In the genomic region with DNA sequence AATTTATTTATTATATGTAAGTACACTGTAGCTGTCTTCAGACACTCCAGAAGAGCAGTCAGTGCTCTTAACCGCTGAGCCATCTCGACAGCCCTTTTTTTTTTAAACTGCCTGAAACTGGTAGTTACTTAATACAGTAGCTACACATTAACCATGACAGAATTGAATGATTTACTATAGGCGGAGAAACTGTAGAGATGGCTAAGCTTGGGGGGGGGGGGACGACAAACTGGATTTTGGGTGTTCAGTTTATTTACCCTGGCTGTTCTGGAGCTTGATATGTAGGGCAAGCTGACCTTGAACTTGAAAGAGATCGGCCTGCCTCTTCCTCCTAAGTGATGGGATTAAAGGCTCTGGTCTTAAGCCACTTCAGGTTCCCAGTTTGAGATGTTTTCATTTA, we compare ENCODE assay signal across 25 mouse cellular contexts. TPM values are rescaled to one million over a fixed set of nuclear protein-coding genes. Genes with fewer than 3 reads are reported as not detected.
"Had no signal": no experiment of that assay in that cellular context is flagged by ENCODE, and none has a peak within 500 bp of the region (broad histone marks: within the 10 kb centered on the region; RNA-seq: fewer than 3 reads in every experiment).

No protein-coding gene starts in this region.

- H3K9ac ChIP-seq: heart, embryonic 12.5 days; hindbrain, embryonic 12.5 days; hindbrain, embryonic 14.5 days; intestine, embryonic 15.5 days; limb, embryonic 12.5 days; liver, embryonic 13.5 days; liver, embryonic 15.5 days had no signal

- H3K4me3 ChIP-seq: gastrocnemius, adult 2 months; heart, embryonic 10.5 days; heart, embryonic 12.5 days; hindbrain, embryonic 10.5 days; hindbrain, embryonic 12.5 days; intestine, embryonic 15.5 days; layer of hippocampus, adult 2 months; left cerebral cortex, adult 2 months; limb, embryonic 10.5 days; limb, embryonic 12.5 days; liver, embryonic 13.5 days; liver, embryonic 15.5 days had no signal

- ATAC-seq: hindbrain, embryonic 16.5 days; inflammation-experienced regulatory T-cells, adult 6 months; intestine, embryonic 15.5 days; intestine, postnatal 0 days had no signal

- H3K27ac ChIP-seq: gastrocnemius, adult 2 months; heart, embryonic 10.5 days; hindbrain, embryonic 10.5 days; hindbrain, embryonic 12.5 days; hindbrain, embryonic 14.5 days; intestine, embryonic 15.5 days; layer of hippocampus, adult 2 months; left cerebral cortex, adult 2 months; limb, embryonic 10.5 days; limb, embryonic 12.5 days; liver, embryonic 13.5 days; liver, embryonic 15.5 days had no signal

- H3K4me2 ChIP-seq: heart, embryonic 12.5 days; hindbrain, embryonic 12.5 days; hindbrain, embryonic 14.5 days; intestine, embryonic 15.5 days; limb, embryonic 12.5 days; liver, embryonic 13.5 days; liver, embryonic 15.5 days had no signal

- H3K9me3 ChIP-seq: heart, embryonic 10.5 days; heart, embryonic 12.5 days; hindbrain, embryonic 10.5 days; hindbrain, embryonic 12.5 days; intestine, embryonic 15.5 days; limb, embryonic 10.5 days; limb, embryonic 12.5 days; liver, embryonic 13.5 days; liver, embryonic 15.5 days had no signal

- DNase-seq: gastrocnemius, adult 2 months; gastrocnemius, postnatal 10 days; gastrocnemius, postnatal 25 days; heart, adult 18-20 months; heart, postnatal 10 days; heart, postnatal 4 days; kidney, postnatal 10 days; kidney, postnatal 25 days; kidney, postnatal 4 days had no signal

- H3K27me3 ChIP-seq: heart, embryonic 12.5 days; hindbrain, embryonic 12.5 days; intestine, embryonic 15.5 days; limb, embryonic 12.5 days; liver, embryonic 13.5 days; liver, embryonic 15.5 days had no signal

RNA-seq across cellular contexts. Expression of a gene that starts 31.4 kb away (rescaled TPM):
- total RNA-seq: heart, postnatal 10 days; heart, postnatal 25 days had no signal
